Comparison of ENCODE assay signal across 20 mouse cellular contexts in the genomic region with DNA sequence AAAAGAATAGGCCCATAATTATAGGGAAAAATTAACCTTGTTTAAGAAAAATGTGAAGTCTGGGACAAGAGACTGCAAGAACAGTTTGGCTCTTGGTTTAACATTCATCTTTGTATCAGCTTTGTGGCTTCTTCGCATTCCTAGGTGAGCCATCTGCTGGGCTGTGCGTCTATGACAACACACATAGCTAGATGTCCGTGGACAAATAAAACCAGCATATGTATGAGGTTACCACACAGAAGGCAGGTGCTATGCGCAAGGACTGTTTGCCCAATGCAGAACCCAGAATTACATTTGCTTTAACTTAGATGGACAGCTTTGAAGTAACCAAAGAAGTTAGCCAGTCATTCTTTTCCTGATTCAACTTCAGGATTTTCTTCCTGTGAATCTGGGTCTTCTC. TPM values are rescaled to one million over a fixed set of nuclear protein-coding genes. Genes with fewer than 3 reads are reported as not detected.
A peak's percentile ranks its signal among the peaks of the same experiment; 100 is the strongest.
DNase-seq lines count a peak whose midpoint lies in the region; ATAC-seq and TF ChIP-seq lines count a peak whose summit lies in the region.
"Had no signal": no experiment of that assay in that cellular context is flagged by ENCODE, and none has a peak within 500 bp of the region (broad histone marks: within the 10 kb centered on the region; RNA-seq: fewer than 3 reads in every experiment).

No protein-coding gene starts in this region.

- H3K4me3 ChIP-seq in heart, embryonic 13.5 days, result no peak overlapping the region
- no peak overlapping the region for H3K4me3 ChIP-seq in kidney, adult 2 months (ENCODE audit: insufficient read depth, low read depth, low read length)
- no peak overlapping the region for H3K4me3 ChIP-seq in midbrain, postnatal 0 days (ENCODE audit: low read depth, low read length)
- no peak overlapping the region for H3K4me3 ChIP-seq in midbrain, embryonic 16.5 days (ENCODE audit: low read depth, low read length)
- H3K4me3 ChIP-seq: forebrain, embryonic 12.5 days; limb, embryonic 13.5 days; liver, embryonic 15.5 days; midbrain, embryonic 13.5 days had no signal

- no peak for ATAC-seq in heart, embryonic 13.5 days (ENCODE audit: extremely low read depth, insufficient number of reproducible peaks, low FRiP score, low TSS enrichment)
- ATAC-seq in midbrain, postnatal 0 days (ENCODE audit: low FRiP score), result no peak
- ATAC-seq in midbrain, embryonic 16.5 days, result no peak
- ATAC-seq: hindbrain, embryonic 16.5 days; midbrain, embryonic 13.5 days had no signal

- no peak for DNase-seq in heart, adult 8-10 months (ENCODE audit: low spot score)
- DNase-seq in kidney, adult 2 months, result no peak
- no peak for DNase-seq in kidney, adult 11 months
- peak; percentile 41 for DNase-seq in midbrain, postnatal 0 days (ENCODE audit: low spot score)
- DNase-seq in spleen, postnatal 4 days (ENCODE audit: low spot score in 2 of 2), result no peak
- DNase-seq: adrenal gland, adult 2 months; cerebellum, adult 8-10 months; gastrocnemius, postnatal 36 days; heart, postnatal 4 days; lung, postnatal 10 days; right cerebral cortex, postnatal 14 days; spleen, adult 18-20 months; thymus, postnatal 36 days had no signal

- 0 out of 2 replicates have a peak overlapping the region, but pooled peaks have one; percentile 36 for H3K27ac ChIP-seq in heart, embryonic 13.5 days (replicated peaks)
- H3K27ac ChIP-seq in kidney, adult 2 months (ENCODE audit: insufficient read depth, low read depth, low read length), result peak overlapping the region; percentile 11
- H3K27ac ChIP-seq in midbrain, postnatal 0 days (ENCODE audit: low read depth, low read length), result no peak overlapping the region
- H3K27ac ChIP-seq in midbrain, embryonic 16.5 days (ENCODE audit: low read length), result no peak overlapping the region
- H3K27ac ChIP-seq: forebrain, embryonic 12.5 days; limb, embryonic 13.5 days; liver, embryonic 15.5 days; midbrain, embryonic 13.5 days had no signal

- peaks cover 89% of the 10 kb centered on the region for H3K4me1 ChIP-seq in heart, embryonic 13.5 days
- peaks cover 47% of the 10 kb centered on the region for H3K4me1 ChIP-seq in kidney, adult 2 months (ENCODE audit: control insufficient read depth, insufficient read depth, low read length)
- no peaks in the 10 kb centered on the region for H3K4me1 ChIP-seq in midbrain, postnatal 0 days (ENCODE audit: insufficient read depth, low read length)
- peaks cover 7% of the 10 kb centered on the region; the same call in 1 of the 2 replicates for H3K4me1 ChIP-seq in midbrain, embryonic 16.5 days (ENCODE audit: control insufficient read depth, insufficient read depth, low read length)

- WGBS in heart, embryonic 13.5 days, result 58% methylated on average over 4 of the region's 4 CpGs
- WGBS in kidney, adult 2 months, result 54% methylated on average over 4 of the region's 4 CpGs
- WGBS in midbrain, postnatal 0 days, result 75% methylated on average over 4 of the region's 4 CpGs
- WGBS in midbrain, embryonic 16.5 days, result 67% methylated on average over 4 of the region's 4 CpGs

- no peak overlapping the region for H3K4me2 ChIP-seq in heart, embryonic 13.5 days
- no peak overlapping the region for H3K4me2 ChIP-seq in midbrain, postnatal 0 days (ENCODE audit: low read depth, low read length, poor library complexity, severe bottlenecking)
- H3K4me2 ChIP-seq in midbrain, embryonic 16.5 days (ENCODE audit: low read length), result no peak overlapping the region
- H3K4me2 ChIP-seq: forebrain, embryonic 12.5 days; limb, embryonic 13.5 days; liver, embryonic 15.5 days; midbrain, embryonic 13.5 days had no signal

- H3K36me3 ChIP-seq in heart, embryonic 13.5 days, result peaks cover 9% of the 10 kb centered on the region; the same call in 1 of the 2 replicates
- no peaks in the 10 kb centered on the region for H3K36me3 ChIP-seq in kidney, adult 2 months (ENCODE audit: control insufficient read depth, insufficient read depth, low read length)
- H3K36me3 ChIP-seq in midbrain, postnatal 0 days (ENCODE audit: insufficient read depth, low read length), result no peaks in the 10 kb centered on the region
- no peaks in the 10 kb centered on the region for H3K36me3 ChIP-seq in midbrain, embryonic 16.5 days (ENCODE audit: control insufficient read depth, insufficient read depth, low read length)
- H3K36me3 ChIP-seq: forebrain, embryonic 12.5 days; limb, embryonic 13.5 days; liver, embryonic 15.5 days; midbrain, embryonic 13.5 days had no signal

- H3K9ac ChIP-seq in heart, embryonic 13.5 days, result no peak overlapping the region
- H3K9ac ChIP-seq in midbrain, postnatal 0 days (replicated peaks; ENCODE audit: low read length, poor library complexity, severe bottlenecking), result no peak overlapping the region
- no peak overlapping the region for H3K9ac ChIP-seq in midbrain, embryonic 16.5 days (ENCODE audit: low read depth, low read length)
- H3K9ac ChIP-seq: forebrain, embryonic 12.5 days; limb, embryonic 13.5 days; liver, embryonic 15.5 days; midbrain, embryonic 13.5 days had no signal

- TF ChIP-seq CTCF in kidney, adult 2 months (conservative IDR thresholded peaks at IDR 0.05; ENCODE audit: insufficient read depth, insufficient read length, low read depth, low read length), result no peak; the same call in 1 of the 2 replicates
- peak; percentile 50 for TF ChIP-seq CTCF in midbrain, postnatal 0 days (IDR thresholded peaks at IDR 0.05)

- H3K27me3 ChIP-seq in heart, embryonic 13.5 days (replicated peaks), result no peaks in the 10 kb centered on the region
- H3K27me3 ChIP-seq in kidney, adult 2 months (replicated peaks; ENCODE audit: control insufficient read depth, insufficient read depth, low read length), result no peaks in the 10 kb centered on the region
- H3K27me3 ChIP-seq in midbrain, postnatal 0 days (ENCODE audit: insufficient read depth, low read length), result no peaks in the 10 kb centered on the region
- no peaks in the 10 kb centered on the region for H3K27me3 ChIP-seq in midbrain, embryonic 16.5 days (ENCODE audit: control insufficient read depth, insufficient read depth, low read depth, low read length)
- H3K27me3 ChIP-seq: forebrain, embryonic 12.5 days; liver, embryonic 15.5 days; midbrain, embryonic 13.5 days had no signal

- H3K9me3 ChIP-seq in heart, embryonic 13.5 days, result no peaks in the 10 kb centered on the region
- H3K9me3 ChIP-seq in midbrain, postnatal 0 days (ENCODE audit: low read length), result no peaks in the 10 kb centered on the region
- no peaks in the 10 kb centered on the region for H3K9me3 ChIP-seq in midbrain, embryonic 16.5 days (replicated peaks; ENCODE audit: control insufficient read depth, low read length, poor library complexity, severe bottlenecking)
- H3K9me3 ChIP-seq: forebrain, embryonic 12.5 days; limb, embryonic 13.5 days; liver, embryonic 15.5 days; midbrain, embryonic 13.5 days had no signal

- TF ChIP-seq POLR2A in kidney, adult 2 months (IDR thresholded peaks at IDR 0.05; ENCODE audit: low read depth, low read length), result no peak

RNA-seq across cellular contexts. Expression of a gene that starts 26.7 kb away (rescaled TPM):
- polyA plus RNA-seq in heart, embryonic 13.5 days (2015; fragmentation: Nextera tagmentation; extraction: Ambion mirVana), result 44.7 and 50.0 TPM in 2 replicates
- total RNA-seq in heart, adult 8-10 months (2022), result 100 to 1,000 TPM in 2 of 4 experiments, 10 to 100 TPM in 2; 69.5 to 106 (median 92.6) TPM
- 23.0 and 23.1 TPM in 2 replicates for polyA plus RNA-seq in kidney, adult 2 months (2012; rRNA removed)
- 15.7 and 16.2 TPM in 2 replicates for total RNA-seq in midbrain, postnatal 0 days (2014; rRNA removed)
- 17.9 and 19.8 TPM in 2 replicates for polyA plus RNA-seq in midbrain, postnatal 0 days (2015; fragmentation: Nextera tagmentation; extraction: Ambion mirVana)
- 15.0 and 17.1 TPM in 2 replicates for polyA plus RNA-seq in midbrain, embryonic 16.5 days (2015; fragmentation: Nextera tagmentation; extraction: Ambion mirVana)

Comparison
In these comparisons a context has a peak if more than half of its experiments do, and no peak if none do; other contexts are left out.
1. H3K27ac ChIP-seq: peak in heart, embryonic 13.5 days (single experiment) and kidney, adult 2 months (single experiment); none in midbrain, postnatal 0 days (single experiment) and midbrain, embryonic 16.5 days (single experiment).